Mouse (Mus musculus): ENCODE measurements around the gene Olfr204. TPM values are rescaled to one million over a fixed set of nuclear protein-coding genes. Genes with fewer than 3 reads are reported as not detected.

The Olfr204 gene
- total RNA-seq (2012; rRNA removed) (not detected in 2 replicates), total RNA-seq (2014; rRNA removed) (not detected in 2 replicates), polyA plus RNA-seq (2012; ENCODE audit: insufficient read length, low read depth) (not detected in 2 replicates)

- TF ChIP-seq RCOR1 (conservative IDR thresholded peaks at IDR 0.05; ENCODE audit: low read depth, low read length) (no peak), IRF4 (IDR thresholded peaks at IDR 0.05; ENCODE audit: low read depth, low read length) (no peak), HCFC1 (IDR thresholded peaks at IDR 0.05; ENCODE audit: low read depth, low read length) (no peak), ZNF384 (IDR thresholded peaks at IDR 0.05; ENCODE audit: low read depth, low read length) (no peak), SMC3 (IDR thresholded peaks at IDR 0.05; ENCODE audit: low read depth, low read length) (no peak), GABPA (IDR thresholded peaks at IDR 0.05; ENCODE audit: insufficient replicate concordance, low read depth, low read length) (no peak), MXI1 (IDR thresholded peaks at IDR 0.05; ENCODE audit: low read depth, low read length) (no peak), NELFE (IDR thresholded peaks at IDR 0.05; ENCODE audit: low read depth, low read length) (no peak), EP300 (IDR thresholded peaks at IDR 0.05; ENCODE audit: low read length) (no peak), MAX (IDR thresholded peaks at IDR 0.05; ENCODE audit: low read length) (no peak), RAD21 (IDR thresholded peaks at IDR 0.05; ENCODE audit: low read depth, low read length) (no peak), MYC (IDR thresholded peaks at IDR 0.05; ENCODE audit: low read depth, low read length) (no peak), PAX5 (IDR thresholded peaks at IDR 0.05; ENCODE audit: low read length) (no peak), MAZ (IDR thresholded peaks at IDR 0.05; ENCODE audit: low read depth, low read length) (no peak), UBTF (IDR thresholded peaks at IDR 0.05; ENCODE audit: low read depth, low read length) (no peak), USF1 (IDR thresholded peaks at IDR 0.05; ENCODE audit: low read depth, low read length) (no peak), POLR2AphosphoS2 (IDR thresholded peaks at IDR 0.05; ENCODE audit: low read depth, low read length) (no peak), POLR2A (IDR thresholded peaks at IDR 0.05; ENCODE audit: low read depth, low read length) (no peak)
- Histone ChIP-seq H3K9me3 (replicated peaks; ENCODE audit: low read length) (no peaks in the 10 kb centered on the region), H3K4me1 (ENCODE audit: control insufficient read depth in 1 of 2, insufficient read depth in 2 of 2) (no peaks in the 10 kb centered on the region), H3K9ac (ENCODE audit: insufficient read depth, low read depth) (no peak within 1 kb of the TSS), H3K27me3 (replicated peaks) (no peaks in the 10 kb centered on the region), H3K4me3 (replicated peaks in 1 of 3; ENCODE audit: low read depth in 2 of 3, low read length in 2 of 3, poor library complexity in 1 of 3) (no peak within 1 kb of the TSS), H3K36me3 (replicated peaks in 1 of 2; ENCODE audit: control insufficient read depth in 1 of 2, insufficient read depth in 1 of 2, low read length in 1 of 2) (no peaks in the 10 kb centered on the region), H3K27ac (ENCODE audit: insufficient read depth, low read depth) (no peak within 1 kb of the TSS), H3K4me2 (ENCODE audit: insufficient read depth, low read depth, poor library complexity, severe bottlenecking) (no peak within 1 kb of the TSS), H3K79me2 (replicated peaks; ENCODE audit: control insufficient read depth, extremely low read depth, insufficient read depth, poor library complexity, severe bottlenecking) (no peaks in the 10 kb centered on the region)
- dilution Hi-C loops (cut with MboI; ENCODE audit: extremely low pct_ligation_motif_present, extremely low pct_unique_long_range_greater_than_20kb, low sequenced_read_pairs) = no loop called here
- in situ Hi-C loops (cut with MboI; ENCODE audit: low pct_ligation_motif_present, low pct_unique_long_range_greater_than_20kb, low sequenced_read_pairs) = no loop called here
- DNase-seq (ENCODE audit: extremely low read depth) = no peak
Measured at GRCm38 (mm10) chr16:59318148-59318547, at the start of gene Olfr204. Olfr204 (minus strand) TSS chr16:59318248.

GRCm38 (mm10) chr16:59363893-59364292 is 45.8 kb upstream of the Olfr204 start, which contains the start of gene Olfr209:
Olfr209 (minus strand) TSS chr16:59363993.
- Histone ChIP-seq H3K9ac (ENCODE audit: insufficient read depth, low read depth) (no peak within 1 kb of the TSS), H3K4me2 (ENCODE audit: insufficient read depth, low read depth, poor library complexity, severe bottlenecking) (no peak within 1 kb of the TSS), H3K27ac (ENCODE audit: insufficient read depth, low read depth) (no peak within 1 kb of the TSS), H3K79me2 (replicated peaks; ENCODE audit: control insufficient read depth, extremely low read depth, insufficient read depth, poor library complexity, severe bottlenecking) (no peaks in the 10 kb centered on the region), H3K9me3 (replicated peaks; ENCODE audit: low read length) (no peaks in the 10 kb centered on the region), H3K4me3 (replicated peaks in 1 of 3; ENCODE audit: low read depth in 2 of 3, low read length in 2 of 3, poor library complexity in 1 of 3) (no peak within 1 kb of the TSS), H3K27me3 (replicated peaks) (no peaks in the 10 kb centered on the region), H3K36me3 (replicated peaks in 1 of 2; ENCODE audit: control insufficient read depth in 1 of 2, insufficient read depth in 1 of 2, low read length in 1 of 2) (no peaks in the 10 kb centered on the region), H3K4me1 (ENCODE audit: control insufficient read depth in 1 of 2, insufficient read depth in 2 of 2) (no peaks in the 10 kb centered on the region)
- dilution Hi-C loops (cut with MboI; ENCODE audit: extremely low pct_ligation_motif_present, extremely low pct_unique_long_range_greater_than_20kb, low sequenced_read_pairs) = no loop called here
- in situ Hi-C loops (cut with MboI; ENCODE audit: low pct_ligation_motif_present, low pct_unique_long_range_greater_than_20kb, low sequenced_read_pairs) = no loop called here
- TF ChIP-seq EP300 (IDR thresholded peaks at IDR 0.05; ENCODE audit: low read length) (no peak), USF1 (IDR thresholded peaks at IDR 0.05; ENCODE audit: low read depth, low read length) (no peak), SMC3 (IDR thresholded peaks at IDR 0.05; ENCODE audit: low read depth, low read length) (no peak), HCFC1 (IDR thresholded peaks at IDR 0.05; ENCODE audit: low read depth, low read length) (no peak), NRF1 (IDR thresholded peaks at IDR 0.05; ENCODE audit: low read depth, low read length) (no peak), JUND (conservative IDR thresholded peaks at IDR 0.05; ENCODE audit: low read depth, low read length) (no peak), MAFK (IDR thresholded peaks at IDR 0.05; ENCODE audit: insufficient replicate concordance, low read length) (no peak)
- no peak for DNase-seq (ENCODE audit: extremely low read depth)
